Mouse (Mus musculus) frontal cortex, postnatal 25 days (tissue): ENCODE results near the gene Fmnl2.

Experiments
- DNase-seq, 2 experiments: peaks; one replicate each; pipeline ENCODE4 v3.0.0; 2022; ENCODE audit warnings: low spot score in 2 of 2

Gene Fmnl2

DNA sequence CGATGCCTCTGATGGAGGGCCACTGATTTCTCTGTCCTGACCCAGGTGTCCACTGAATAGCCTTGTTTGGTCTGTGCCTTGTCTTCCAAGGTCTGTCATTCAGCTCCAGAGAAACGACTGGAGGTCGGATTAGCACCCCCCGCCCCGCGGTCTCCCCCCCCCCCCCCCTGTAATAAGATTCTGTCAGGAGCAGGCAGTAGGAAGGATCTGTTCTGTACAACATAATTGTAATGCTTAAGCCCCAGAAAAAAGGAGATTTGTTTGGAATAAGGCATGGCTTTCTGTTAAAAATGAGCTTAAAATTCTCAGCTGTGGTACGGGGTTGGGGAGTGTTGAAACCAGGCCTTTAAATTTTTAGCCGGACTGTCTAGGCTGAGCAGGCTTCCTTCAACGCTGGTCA lies 181.1 kb downstream of the Fmnl2 start:
- no peak for DNase-seq

DNA sequence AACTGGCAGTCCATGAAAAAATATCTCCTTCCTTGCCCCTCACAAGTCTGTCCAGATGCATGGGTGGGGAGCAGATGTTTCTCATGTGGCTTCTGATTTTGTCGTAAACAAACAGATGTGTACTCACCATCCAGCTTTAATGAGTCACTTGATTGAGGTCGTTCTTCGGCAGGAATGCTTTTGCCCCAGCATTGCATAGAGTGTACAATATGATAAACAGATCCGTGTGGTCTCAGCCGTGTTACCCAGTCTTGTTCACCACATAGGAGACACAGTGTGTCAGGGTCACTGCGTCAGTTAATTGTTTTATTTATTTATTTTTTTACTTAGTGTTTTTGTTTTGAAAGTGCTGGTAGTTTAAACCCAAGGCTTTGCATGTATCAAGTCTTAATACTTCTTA lies 189.4 kb downstream of the Fmnl2 start:
- no peak for DNase-seq

DNA sequence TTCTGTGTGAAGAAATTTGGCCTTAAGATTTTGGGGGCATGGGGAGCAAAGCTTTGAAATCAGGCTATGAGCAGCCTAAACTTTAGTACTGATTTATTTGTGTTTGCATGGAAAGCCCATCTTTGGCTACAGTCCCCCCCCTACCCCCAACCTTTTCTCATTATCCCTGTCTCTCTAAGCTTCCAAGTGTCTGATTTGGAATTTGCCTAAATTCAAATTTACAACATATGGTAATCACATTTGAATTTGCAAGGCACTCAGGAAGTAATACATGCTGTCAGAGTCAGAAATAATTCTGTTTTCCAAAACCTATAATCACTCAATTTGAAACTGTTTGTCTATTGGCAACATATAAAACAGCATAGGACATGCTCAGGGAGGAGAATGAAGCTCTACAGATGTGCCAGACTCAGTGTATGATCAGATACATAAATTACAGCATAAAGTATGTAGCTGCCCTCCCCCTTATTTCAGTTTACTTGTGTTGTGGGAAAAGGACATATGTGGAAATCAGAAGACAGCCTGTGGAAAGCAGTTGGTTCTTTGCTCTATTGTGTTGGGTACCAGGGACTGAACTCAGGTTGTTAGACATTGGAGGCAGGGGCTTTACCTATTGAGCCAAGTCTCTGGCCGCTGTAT lies 190.2 kb downstream of the Fmnl2 start:
- no peak for DNase-seq

- DNase-seq, result no peak
Observed at GRCm38 (mm10) chr2:53050376-53050775, 192.7 kb downstream of the Fmnl2 start.

DNA sequence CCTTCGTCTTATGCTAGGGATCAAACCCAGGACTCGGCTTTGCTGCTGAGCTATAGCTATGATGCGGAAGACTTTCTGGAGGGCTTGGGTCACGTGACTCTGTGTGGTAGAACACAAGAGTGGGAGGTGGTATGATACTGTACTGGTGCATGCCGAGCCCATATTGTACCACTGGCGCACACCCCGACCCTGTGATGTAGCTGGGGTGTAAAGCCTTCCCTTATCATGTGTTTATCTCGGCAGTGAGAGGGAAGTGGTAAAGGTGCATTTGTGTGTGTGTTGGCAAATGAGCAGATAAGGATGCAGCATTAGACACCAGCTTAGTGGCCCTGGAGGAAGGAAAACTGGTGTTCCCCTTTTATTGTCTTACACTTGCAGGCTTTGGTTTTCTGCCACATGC lies 193.8 kb downstream of the Fmnl2 start:
- DNase-seq, result no peak

DNA sequence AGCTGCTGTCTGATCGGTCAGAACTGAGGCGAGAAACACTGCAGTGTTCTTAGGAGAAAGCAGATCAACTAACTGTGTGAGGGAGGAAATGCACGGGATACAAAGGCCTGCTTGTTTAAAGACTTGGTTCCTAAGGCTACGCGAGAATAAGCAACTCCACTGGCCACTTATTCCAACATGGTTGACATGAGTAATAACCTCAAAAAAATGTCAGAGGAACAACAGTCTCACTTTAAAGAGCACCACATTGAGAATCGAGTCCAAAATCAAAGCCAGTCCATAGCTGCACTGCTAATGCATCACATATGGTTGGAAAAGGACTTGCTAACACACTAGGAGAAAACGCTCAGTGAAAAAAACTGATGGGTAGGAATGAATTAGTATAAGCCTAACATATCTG lies 196.1 kb downstream of the Fmnl2 start:
- DNase-seq, result no peak

DNA sequence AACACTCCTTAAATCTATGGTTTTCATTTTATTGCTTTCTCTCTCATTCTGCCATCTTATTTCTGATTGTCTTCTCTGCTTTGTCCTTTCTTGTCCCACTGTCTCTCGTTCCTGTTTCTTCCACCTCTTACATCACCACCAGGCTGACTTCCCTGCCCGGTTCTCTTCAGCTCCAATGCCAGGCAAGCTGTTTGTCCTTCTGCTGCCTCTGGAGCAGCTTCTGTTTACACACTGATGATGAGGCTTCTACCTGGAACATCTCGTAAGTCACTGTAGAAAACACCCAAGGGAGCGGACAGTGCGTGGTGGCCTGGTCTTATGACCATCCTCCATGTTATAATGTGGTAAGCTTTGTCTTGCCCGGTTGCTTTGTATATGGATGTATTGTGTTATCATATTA lies 198.9 kb downstream of the Fmnl2 start:
- no peak for DNase-seq

DNA sequence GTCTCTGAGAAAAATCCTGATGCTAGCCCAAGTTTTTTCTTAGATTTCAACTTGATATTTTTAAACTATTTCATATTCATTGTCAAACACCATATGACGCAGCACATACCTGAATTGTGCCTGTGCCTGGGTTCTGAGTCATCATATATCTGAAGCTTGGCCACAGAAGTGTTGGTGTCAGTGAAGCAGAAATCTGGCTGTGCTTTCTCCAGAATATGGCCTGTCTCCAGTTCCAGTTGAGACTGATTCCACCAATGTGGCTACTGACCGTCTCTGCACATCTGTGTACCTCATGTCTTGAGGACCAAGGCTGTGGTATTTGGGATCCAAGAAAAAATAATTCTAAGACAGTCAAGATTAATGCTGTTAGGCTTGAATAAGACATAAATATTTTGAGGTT lies 199.6 kb downstream of the Fmnl2 start:
- DNase-seq, result no peak

DNA sequence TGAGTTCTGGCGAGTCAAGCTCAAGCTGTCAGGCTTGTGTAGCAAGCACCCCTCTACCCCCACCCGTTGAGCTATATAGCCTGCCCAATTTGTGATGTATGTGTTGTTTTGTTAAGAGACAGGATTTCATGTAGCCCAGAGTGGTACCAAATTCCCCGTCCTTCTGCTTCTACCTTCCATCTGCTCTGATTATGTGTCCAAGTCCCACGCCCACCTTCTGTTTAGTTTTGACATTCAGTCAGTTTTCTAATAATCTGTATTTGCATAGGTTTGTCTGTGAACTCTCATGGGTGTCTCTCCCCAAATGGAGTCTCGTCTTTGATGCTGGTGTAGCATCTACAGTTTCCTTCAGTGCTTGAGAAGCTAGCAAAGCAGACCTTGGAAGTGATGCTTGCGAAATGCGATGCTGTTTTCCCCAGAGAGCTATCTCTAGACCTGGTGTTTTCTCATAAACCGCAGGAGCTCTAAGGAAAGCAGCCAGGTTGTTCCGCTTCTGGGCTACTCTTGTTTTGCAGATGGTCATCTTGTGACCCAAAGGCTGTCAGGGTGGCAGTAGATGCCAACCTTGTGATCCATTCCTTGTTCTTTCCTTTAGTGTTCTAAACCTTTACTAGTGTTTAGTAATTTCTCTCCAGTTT lies 203.8 kb downstream of the Fmnl2 start:
- no peak for DNase-seq

- DNase-seq, result no peak
Observed at GRCm38 (mm10) chr2:53066973-53067372, 209.3 kb downstream of the Fmnl2 start.

GRCm38 (mm10) chr2:53070607-53071006 lies 212.9 kb downstream of the Fmnl2 start:
- no peak for DNase-seq

DNA sequence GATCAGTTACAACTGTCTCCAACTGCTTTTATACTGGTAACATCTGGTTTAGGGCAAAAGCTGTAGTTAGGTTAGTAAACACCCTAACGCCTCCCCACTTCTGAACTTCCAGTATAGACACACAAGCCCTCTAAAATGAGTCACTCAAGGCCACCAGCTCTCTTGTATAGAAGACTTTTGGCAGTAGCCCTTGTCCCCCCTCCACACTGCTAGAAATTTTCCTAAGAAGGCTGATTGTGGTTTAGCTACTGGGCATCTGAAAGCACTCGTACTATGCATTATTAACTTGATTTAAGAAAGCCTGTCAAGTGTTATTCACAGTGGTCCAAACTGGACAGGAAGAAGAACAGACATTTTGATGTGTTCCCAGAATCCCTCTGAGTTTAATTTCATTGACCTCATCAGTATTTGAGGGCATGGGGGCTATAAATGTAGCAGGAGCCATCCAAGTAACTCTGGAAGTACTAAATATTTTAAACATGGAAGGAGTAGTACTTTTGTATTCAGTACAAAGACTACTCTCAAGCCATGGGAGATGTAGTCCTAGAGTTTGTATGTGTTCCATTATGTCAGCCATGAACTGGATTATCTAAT lies 222.1 kb downstream of the Fmnl2 start:
- DNase-seq, result no peak

DNA sequence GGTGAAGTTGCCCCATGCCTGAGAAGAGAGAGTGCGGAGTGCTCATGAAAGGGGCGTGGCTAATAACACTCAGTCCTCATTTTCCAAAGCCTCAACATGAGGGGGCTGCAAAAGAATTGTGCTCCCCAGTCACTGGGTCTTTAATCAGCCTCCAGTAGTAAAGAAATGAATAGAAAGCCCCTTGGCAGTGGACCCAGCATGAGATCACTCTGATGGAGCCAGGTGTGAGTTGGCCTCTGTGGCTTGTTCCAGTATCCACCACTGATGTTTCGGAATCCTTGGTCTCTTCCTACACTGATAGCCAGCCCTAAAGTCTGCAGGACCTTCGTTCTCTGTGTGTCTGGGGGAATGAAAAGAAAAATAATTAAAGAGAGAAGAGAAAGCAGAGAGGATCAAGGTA lies 224.4 kb downstream of the Fmnl2 start:
- DNase-seq, result no peak

DNA sequence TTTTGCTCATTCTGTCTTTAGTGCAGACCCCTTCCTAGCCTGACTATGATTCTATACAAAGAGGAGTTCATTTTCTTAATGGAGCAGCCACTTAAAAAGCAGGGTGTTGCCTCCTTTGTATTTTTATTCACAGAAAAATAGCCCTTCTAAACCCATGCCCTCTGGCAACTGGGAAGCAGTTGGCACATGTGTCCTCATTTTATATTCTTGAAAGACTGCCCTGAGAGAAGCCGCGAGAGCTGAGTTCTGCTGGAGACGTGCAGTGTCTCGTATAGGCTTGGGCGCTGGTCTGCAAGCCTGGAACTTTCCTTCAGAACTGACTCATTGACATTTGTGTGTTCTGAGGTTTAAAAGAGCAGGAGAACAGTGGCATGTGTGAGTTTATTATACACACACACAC lies 224.8 kb downstream of the Fmnl2 start:
- DNase-seq, result no peak

DNA sequence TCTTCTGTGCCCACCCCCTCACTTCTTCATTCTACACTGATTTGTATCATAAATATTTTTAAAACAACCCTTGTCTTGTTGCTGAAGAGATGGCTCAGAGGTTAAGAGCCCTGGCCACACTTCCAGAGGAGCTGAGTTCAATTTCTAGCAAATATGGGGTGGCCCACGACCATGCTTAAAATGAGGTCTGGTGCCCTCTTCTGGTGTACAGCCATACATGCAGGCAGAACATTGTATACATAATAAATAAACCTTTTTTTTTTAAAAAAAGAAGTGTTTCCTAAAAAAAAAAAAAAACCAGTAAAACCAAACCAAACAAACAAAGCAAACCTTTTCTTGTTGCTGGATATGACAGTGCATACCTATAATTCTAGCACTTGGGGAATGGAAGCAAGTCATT lies 225.6 kb downstream of the Fmnl2 start:
- DNase-seq, result no peak

- peak in 1 of 2 experiments; percentile 26 for DNase-seq
Observed at GRCm38 (mm10) chr2:53085617-53086202, 228.1 kb downstream of the Fmnl2 start.

DNA sequence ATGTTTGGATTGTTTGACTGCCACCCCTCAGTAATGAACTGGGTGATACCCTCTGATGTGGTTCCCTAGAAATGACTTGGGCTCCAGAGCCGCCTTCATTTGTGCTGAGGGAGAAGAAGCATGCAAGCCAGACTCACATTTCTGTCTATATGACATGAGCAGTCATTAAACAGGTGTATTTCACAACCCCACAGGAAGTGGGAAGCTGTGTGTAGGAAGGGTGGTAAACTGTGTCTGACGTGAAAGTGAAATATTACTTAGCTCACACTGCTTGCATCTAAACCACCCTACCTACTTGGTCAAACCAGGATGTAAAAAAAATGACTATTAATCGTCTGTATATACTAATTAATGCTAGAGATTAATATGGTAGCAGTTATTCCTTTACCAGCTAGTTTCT lies 231.1 kb downstream of the Fmnl2 start:
- no peak for DNase-seq

GRCm38 (mm10) chr2:53095031-53095430 lies 237.4 kb downstream of the Fmnl2 start:
- no peak for DNase-seq

- no peak for DNase-seq
Observed at GRCm38 (mm10) chr2:53095489-53095888, 237.8 kb downstream of the Fmnl2 start.

GRCm38 (mm10) chr2:53100093-53100492 lies 242.4 kb downstream of the Fmnl2 start:
- DNase-seq, result no peak

GRCm38 (mm10) chr2:53101885-53102740 lies 244.5 kb downstream of the Fmnl2 start:
- no peak for DNase-seq

DNA sequence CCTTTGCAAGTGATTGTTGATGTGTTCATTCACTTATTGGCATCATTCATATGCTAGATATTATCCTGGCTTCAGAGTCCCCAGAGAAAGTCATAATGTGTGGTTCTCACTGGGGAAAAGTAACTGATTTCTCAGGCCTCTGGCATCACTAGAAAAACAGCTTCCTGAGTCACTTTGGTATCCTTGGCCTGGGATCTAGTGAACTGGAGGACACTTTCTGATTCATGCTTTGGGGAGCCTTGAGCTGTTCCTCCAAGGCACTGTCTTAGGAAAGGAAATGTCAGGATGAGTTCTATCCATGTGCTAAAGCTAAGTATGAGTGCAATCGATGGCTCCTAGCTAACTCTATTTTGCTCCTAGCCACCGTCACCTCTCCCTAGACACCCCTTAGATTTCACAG lies 245.2 kb downstream of the Fmnl2 start:
- DNase-seq, result no peak
